Mouse (Mus musculus) heart, adult 9 months (tissue): Measurements from ENCODE around the gene Plin4.
A peak's percentile ranks its signal among the peaks of the same experiment; 100 is the strongest.

ENCODE experiments used
- DNase-seq, 2 experiments: peaks; one replicate each; pipeline ENCODE4 v3.0.0; 2022; ENCODE audit warnings: low spot score in 2 of 2

Plin4 gene

DNA sequence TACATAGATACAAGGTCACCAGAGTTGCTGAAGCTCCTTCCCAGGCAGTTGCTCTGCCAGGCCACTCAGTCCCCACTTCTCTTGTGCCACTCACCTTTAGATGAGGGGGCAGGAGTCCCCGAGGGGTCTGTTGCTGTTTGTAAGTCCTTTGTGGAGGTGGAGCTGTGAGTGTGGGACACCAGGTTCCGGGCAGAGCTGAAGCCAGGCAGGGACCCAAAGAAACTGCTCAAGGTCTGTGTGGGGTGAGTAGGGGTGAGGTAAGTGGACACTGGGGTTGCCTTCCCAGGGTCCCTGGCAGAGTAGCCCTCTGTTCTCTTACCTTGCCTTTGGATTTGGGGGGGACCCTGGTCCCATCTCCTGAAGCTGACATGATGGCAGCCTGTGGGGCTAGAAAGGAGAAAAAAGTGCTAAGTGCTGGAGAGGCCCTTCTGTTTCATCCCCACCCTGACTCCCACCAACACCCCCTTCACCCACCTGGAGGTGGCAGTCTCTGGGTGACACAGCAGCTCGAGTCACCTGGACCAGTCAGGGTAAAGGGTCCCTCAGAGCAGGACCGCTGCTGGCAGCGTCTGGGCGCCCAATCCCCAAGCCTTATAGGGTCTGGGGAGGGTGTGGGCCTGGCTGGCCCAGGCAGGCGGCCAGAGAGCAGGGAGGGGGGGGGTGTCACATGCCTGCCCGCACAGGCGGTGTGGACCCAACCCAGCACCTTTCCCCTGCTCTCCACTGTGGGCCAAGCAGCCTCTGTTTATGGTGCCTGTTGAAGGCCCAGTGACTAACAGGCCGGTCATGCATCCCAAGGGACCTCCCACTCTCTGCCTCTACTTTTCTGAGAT lies at the start of gene Plin4:
Gene Plin4 (minus strand): TSS at position 585 of the 833 bp plus-strand sequence.
- peak; percentile 75 to 78 for DNase-seq

DNA sequence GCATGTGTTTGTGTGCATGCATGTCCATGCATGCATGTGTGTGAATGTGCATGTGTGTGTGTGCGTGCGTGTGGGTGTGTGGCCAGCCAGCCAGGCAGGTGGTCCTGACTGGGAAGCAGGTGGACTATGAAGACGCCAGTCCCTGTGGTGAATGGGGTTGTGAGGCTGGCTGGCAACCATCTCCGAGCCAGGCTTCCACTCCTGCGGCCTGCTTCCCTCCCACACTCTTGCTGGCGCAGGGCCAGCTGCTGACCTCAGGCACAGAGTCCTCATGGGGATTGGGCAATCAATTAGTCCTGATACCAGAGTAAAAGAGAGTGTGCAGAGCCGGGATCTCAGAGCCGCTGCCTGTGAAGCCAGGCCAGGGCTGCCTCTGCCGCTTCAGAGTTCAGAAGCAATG lies 44.0 kb upstream of the Plin4 start:
- peak in 1 of 2 experiments; percentile 65 for DNase-seq

DNA sequence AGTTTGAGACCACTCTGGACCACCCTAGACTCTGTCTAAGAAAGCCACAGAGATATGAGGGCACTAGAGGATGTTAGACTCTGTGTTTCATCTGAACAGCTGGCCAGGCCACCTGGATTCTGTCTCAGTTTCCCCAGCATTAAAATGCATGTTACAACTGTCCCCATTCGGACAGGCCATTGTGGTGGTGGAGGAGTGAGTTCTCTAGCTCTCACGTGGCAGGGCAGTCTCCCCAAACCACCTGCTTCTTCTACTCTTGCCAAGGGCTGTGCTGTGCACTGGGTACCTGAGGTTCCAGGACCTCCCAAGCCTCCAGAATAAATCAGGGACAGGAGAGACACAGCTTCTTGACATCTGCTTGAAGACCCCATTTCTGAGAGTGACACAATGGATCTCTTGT lies 40.3 kb upstream of the Plin4 start:
- no peak for DNase-seq

DNA sequence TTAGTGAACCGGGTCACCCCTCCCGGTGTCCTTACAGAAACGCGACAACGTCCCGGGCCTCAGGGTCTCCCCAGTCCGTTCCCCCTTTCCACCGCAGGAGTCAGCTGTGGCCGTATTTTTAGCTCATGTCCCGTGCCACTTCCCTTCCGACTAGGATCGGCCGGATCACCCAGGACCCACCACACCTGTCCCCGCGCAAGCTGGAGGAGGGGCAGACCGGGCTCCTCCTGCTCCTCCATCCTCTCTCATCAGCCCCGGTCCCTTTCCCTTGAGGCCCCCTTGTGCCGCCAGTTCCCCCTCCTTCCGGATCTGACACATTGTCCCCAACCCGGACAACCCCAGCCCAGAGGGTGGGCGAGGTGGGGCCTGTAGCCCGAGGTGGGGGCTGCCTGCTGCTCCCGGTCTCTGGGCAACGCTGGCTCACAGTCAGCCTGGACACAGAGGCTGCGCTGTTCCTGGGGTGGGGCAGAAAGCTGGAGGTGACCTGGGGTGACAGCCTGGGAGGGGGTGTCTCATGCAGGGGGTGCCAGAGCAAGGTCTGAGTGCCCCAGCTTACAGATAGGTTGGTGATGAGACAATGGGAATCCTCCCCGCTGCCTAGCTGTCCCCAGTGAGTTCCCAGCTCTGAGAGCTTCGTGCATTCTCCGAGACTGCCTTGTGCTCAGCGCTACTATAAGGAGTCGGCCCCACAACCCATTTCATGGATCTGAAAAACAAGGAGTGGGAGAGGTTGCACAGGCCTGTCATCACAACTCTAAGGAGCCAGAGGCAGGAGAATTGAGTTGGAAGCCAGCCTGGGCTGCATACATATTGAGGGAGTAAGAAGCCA lies 39.4 kb upstream of the Plin4 start:
- no peak for DNase-seq

DNA sequence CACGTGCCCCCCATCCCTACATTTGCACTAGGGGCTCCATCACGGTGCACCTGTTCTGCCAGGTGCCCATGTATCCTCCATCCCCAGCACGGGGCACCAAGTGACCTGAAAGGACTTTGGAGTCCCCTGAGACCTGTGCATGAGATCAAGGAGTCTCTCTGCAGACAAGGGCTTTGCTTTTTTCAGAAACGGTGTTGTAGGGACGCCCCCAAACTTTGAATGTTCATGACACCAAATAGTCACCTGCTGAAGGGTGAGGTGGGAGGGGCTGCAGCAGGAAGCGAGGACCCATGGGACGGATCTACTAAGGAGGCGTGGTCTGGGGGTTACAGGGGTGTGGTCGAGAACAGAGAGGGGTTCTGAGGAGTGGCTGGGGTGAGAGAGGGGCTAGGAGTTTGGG lies 38.7 kb upstream of the Plin4 start:
- no peak for DNase-seq

DNA sequence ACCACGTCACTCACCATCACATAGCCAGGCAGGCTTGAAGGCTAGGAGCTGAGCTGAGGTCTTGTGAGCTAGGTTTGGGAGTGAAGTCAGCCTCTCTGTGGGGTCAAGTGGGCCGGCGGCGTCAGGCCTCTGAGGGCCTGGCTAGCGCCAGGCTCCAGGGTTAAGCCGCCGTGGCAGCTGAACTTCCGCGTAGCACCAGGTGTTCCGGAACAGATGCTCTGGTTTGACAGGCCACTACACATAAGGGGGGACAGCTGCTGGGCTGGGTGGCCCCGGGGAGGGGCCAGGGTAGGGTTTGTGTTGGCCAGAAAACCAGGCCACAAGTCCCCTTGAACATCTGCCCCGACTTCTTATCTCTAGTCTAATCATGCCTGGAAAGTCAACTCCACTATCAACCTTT lies 37.8 kb upstream of the Plin4 start:
- no peak for DNase-seq

DNA sequence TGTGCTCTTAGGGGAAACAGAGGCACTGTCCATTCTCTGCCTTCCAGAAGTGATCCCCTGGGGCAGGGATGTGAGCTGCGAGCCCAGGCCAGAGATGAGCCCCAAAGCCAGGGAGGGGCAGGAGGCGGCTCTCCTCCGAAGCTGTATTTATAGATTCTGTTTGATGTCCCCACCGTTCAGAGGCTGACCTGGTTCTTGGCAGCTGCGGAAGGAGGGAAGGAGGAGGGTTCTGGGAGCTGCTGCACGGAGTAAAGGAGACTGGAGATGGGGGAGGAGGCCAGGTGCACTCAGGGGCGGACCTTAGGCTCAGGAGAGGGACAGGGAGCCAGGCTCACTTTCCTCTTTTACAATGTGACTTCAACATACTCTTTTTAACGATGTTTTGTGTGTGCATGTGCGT lies 36.5 kb upstream of the Plin4 start:
- no peak for DNase-seq

DNA sequence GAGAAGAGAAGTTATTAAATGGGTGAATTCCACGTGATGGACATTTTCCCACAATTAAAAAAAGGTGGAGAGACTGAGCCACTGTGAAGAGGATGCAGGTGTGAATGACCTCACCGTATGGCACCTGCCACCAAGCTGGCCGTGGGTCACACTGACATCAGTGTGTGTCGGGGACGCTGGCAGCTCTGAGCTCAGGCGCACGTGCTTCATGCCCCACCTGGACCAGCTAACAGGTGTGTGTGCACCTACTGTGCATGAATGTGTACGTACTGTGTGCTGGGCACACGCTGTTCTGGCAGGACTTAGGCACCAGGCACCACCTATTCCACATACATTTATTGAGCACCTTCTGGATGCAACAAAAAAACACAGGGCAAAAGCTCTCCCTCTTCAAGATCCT lies 34.9 kb upstream of the Plin4 start:
- DNase-seq: no peak

DNA sequence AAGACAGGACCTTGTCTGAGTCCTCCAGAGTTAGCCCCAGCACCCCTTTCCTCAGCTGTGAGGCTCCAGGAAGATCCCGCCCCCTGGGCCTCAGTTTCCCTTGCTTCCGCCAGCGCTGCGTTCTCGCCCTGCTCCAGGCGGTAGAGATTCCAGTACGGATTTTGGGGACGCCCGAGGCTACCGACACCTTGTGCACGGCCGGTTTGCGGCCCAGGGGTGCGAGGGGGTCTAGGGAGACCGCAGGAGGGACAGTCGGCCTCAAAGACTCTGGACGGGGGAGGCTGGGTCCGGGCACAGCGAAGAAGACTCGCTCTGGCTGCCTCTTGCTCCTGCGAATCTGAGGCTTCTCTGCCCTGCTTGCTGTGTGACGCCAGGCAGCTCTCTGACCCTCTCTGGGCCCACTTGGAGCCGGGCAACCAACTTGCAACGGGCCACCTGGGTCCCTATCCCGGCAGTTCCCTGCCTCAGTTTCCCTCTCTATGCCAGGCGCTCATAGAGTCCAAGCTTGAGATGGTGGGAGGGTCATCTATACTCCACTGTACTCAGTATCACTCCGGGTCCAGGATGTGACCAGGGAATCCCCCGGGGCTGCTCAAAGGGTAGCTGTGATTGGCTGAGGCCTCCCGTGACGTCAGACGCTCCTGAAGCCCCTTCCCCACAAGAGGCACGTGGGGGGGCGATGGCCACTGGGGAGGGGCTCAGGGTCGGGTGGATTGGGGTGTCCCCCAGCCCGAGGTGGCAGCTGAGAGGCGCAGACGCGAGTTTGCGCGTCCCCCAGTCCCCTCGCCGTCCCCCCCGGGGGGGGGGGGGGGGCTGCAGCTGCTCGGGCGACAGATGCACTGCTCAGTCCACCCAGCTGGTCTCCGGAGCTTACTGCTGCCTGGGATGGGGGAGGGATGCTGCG lies 32.4 kb upstream of the Plin4 start:
- no peak for DNase-seq

DNA sequence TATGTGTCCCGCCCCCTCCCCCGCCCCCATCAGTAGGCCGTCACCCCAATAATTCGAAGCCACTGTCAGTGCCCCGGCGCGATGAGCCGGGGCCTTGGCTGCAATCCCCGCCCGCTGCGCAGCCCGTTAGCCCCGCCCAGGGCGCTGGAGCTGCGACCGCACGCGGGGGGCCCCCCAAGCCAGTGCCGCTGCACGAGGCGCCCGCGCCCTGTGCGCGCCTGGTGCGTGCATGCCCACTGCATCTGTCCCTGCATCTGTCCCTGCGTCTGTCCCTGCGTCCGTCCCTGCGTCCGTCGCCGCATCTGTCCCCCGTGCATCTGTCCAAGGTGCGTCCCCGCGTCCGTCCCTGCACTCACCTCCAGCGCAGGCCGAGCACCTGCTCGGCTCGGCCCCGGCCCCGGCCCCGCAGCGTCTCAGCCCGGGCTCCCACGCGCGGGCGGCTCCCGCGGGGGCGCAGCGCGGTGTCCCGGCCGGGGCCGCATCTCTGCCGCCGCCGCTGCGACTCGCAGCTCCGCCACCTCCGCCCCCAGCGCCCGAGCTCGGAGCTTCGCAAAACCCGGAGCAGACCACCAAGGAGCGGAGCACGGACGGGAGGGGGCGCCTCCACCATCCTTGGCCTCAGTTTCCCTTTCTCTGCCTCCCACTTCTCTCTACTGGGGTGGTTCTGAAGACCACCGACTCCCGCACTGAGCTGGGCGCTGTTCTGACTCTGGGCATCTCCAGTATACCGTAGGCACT lies 30.4 kb upstream of the Plin4 start, which contains the start of gene Sema6b:
Gene Sema6b (minus strand): TSS at position 486 of the 738 bp plus-strand sequence.
- no peak for DNase-seq

DNA sequence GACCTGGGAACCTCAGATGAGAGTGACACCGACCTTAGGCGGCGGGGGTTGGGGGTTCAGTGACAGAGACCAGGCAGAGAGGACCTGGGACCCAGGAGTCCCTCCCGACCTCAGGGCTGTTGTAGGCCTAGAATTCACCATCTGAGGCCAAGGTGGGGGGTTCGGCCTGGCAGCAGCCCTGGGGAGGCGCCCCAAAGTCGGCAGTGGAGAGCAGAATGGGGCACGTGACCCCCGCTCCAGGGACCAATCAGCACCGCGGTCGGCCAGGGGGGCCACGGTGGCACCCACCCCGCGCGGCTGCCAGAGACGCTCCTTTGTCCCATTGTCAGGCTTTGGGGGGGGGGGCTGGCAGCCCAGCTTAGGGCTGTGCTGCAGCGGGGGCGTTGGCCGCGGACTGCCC lies 29.8 kb upstream of the Plin4 start:
- no peak for DNase-seq

DNA sequence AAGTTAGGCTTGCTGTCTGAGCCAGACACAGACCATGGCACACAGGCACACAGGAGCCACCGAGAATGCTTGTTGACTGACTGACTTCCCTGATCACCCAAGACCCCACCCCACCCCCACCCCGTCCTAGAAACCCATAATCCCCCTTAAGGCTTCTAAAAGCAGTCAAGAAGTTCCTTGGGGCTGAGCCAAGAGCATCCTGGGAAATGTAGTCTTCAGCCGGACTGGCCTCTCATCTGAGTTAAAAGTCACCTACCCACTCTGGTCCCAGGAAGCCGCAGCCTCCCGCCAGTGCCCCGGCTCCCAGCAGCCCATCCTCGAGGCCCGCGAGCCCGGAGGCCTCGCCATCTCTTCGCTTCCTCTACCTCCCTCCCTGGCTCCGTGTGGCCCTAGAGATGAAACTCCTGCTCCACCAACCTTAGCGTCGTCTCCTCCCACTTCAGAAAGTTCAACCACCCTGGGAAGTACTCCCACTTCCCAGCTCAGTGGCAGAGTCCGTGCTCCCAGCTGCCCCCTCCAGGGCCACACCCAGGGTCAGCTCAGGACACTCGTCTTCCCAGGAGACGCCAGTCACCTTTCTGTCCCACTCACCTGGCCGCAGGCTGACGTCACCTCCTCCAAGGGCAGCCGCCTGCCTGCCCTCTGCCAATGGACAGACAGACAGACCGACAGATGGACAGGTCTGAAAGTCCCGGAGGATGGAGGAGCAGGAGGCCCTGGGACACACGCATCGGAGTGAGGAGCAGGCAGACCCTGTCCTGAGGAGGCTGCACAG lies 28.4 kb upstream of the Plin4 start:
- no peak for DNase-seq

DNA sequence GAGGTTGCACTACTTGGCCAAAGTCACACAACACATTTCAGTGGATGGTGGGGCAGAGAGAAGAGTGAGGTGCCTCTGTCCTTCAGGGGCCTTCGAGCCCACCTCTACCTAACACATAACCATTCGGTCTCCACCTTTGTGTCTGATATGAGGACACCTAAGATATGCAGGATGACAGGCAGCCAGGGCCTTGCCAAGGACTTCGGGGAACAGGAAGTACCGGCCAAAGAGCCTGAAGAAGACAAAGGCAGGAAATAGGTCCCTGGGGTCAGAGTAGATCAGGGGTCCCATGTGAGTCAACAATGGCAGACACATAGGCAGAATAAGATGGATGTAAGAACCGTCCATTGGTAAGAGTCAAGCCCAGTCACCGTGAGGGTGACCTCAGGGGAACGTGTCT lies 27.0 kb upstream of the Plin4 start:
- DNase-seq: no peak

DNA sequence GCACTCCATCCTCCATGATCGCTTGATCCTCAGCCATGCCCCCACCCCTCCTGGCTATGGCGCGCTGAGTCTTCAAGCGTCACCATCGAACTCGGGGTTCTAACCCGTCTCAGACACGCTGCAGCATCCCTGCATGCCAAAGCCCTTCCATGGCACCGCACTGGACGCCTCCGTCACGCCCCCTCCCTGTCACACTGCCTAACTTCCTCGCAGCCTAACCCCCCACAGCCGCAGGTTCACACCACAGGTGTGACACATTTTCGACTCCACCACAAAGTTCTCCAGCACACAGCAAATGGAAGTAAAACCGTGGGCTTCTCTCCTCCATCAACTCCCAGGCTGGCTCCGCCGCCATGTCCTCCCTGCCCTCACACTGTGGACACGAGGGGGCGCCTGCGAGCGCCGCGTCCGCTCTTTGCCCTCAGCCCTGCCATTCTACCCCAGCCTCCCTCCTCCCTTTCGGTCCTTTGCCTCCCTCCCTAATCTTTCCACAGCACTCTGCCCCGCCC lies 24.9 kb upstream of the Plin4 start:
- peak; percentile 67 to 70 for DNase-seq

DNA sequence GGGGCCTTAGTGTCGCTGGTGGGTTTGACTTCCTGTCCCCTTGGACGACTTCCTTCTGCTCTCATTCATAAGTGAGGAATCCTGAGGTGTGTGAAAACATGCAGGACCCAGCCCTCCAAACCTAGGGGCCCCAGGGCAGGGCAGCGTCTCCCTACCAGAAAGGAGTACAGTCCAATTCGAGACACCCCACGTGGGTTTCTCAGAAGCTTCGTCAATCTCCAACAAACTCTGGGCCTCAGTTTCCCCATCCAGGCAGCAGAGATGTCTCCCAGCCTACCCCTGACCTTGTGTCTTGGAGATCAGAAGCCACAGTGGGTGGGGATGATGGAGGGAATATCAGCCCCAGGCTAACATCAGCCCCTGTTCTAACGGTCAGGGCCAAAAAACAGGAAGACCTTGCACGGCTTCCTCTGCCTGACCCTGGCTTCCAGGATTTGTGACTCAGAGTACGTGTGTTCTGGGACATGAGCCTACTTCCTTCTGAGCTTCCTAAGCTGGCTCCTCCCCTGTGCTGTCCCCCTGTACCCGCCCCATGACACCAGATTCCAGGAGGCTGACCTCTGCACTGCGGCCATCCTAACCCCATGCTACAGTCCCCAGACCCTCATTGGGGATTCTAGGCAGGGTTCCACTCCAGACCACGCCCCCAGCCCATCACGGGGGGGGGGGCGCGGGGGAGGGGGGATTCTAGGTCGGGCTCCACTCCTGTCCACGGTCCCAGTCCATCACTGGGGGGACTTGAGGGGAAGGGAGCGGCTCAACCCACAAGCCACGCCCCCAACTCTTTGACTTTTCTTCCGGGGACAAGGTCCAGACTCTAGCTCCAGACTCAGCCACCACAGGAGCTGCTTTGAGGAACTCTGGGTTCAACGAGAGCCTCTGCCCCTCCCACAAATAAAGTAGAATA lies 24.1 kb upstream of the Plin4 start:
- peak; percentile 89 to 93 for DNase-seq

DNA sequence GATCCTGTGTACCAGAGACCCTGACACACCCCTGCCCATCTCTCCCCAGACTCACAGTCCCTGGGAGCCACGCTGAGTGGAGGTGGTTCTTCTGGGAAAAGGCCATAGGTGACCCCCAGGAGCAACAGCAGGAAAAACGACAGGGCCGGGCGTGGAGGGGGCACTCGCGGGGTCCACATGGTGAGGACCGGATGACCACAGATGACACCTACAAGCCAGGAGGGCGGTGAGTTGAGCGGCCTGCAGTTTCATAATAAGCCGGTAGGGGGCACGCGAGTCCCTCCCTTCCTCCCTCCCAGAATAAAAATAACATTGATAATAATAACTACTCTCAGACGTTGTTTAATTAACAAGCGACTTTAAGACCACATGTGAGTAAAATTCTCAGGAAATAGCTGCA lies 23.1 kb upstream of the Plin4 start:
- peak in 1 of 2 experiments; percentile 79 for DNase-seq

DNA sequence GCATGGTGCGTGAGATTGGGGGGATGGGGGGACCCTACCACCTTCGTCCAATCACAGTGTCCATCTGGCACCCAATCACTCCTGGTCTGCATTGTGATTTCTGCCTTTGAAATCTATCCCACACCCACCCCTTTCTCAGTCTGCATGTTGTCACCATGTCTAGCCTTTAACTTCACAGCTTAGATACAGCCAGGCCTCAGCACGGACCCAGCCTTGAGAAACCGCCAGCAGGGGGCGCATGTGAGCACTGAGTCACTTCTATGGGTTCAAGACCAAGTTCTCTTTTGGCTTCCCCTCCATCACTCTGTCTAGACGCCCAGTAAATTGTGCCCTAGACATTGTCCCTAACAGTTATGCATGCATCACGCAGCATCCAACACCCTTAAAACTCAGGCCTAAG lies 22.2 kb upstream of the Plin4 start:
- no peak for DNase-seq

DNA sequence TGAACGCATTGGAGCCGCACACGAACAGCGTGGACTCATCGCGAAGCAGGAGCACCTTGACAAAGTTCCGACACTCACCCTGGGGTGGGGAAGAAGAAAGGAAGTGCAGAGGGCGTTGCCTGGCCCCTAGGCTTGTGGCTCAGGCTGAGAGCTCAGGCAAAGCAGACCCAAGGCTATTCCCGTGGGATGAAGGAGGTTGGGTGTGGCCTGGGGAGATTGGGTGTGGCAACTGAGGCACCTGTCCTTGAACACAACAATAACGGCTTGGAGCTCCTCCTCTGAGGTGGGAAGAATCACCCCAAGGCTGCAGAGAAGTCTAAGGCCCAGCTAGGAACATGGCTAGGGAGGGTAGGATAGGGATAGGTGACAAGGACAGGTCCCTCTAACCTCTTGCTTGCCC lies 21.5 kb upstream of the Plin4 start:
- DNase-seq: no peak

DNA sequence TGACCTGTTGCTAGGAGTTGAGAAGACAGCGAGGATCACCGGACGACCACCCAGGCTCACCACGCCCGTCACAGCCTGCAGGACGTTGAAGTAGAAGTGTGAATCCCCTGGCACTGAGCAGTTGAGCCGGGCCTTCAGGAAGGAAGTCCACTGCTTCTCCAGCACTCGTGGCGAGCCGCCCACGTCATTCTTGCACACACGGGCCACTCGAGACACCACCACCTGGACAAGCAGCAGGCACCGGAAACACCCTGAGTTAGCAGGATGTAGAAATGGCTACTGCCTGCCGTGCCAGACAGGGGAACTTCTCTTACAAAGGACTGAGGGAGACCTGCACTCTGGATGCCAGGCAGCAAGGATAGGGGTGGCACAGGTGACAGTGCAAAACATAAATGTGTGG lies 18.6 kb upstream of the Plin4 start:
- no peak for DNase-seq
